Mouse (Mus musculus): ENCODE measurements at regions not wholly inside any gene's neighbourhood (a gene's known extent, or its start where the extent isn't known, plus 50 kb on each side); places are given as distances from the start of the nearest gene placed in this dataset.

- intact Hi-C loops (cut with DNase I): no loop called here
- DNase-seq: no peak
- H3K4me3 ChIP-seq: no peak overlapping the region
- H3K27ac ChIP-seq: no peak overlapping the region
- TF ChIP-seq CTCF (IDR thresholded peaks at IDR 0.05): no peak
Observed at GRCm38 (mm10) chr10:125026851-125027250, 362.4 kb downstream of the Slc16a7 start.
